Mouse (Mus musculus): ENCODE data around the gene Slc25a3. TPM values are rescaled to one million over a fixed set of nuclear protein-coding genes. Genes with fewer than 3 reads are reported as not detected.

Slc25a3 gene
- polyA plus RNA-seq, 1 experiment = 832 TPM

GRCm38 (mm10) chr10:91141564-91141963, 17.7 kb upstream of the Slc25a3 start:
- DNase-seq = peak; percentile 63
- H3K4me1 ChIP-seq (ENCODE audit: control insufficient read depth, insufficient read depth, low read length) = no peaks in the 10 kb centered on the region
- H3K36me3 ChIP-seq (ENCODE audit: control insufficient read depth, insufficient read depth, low read length) = no peaks in the 10 kb centered on the region; the same call in 1 of the 2 replicates
- H3K27ac ChIP-seq (ENCODE audit: insufficient read depth, low read depth, low read length) = no peak overlapping the region
- TF ChIP-seq CTCF (conservative IDR thresholded peaks at IDR 0.05; ENCODE audit: insufficient read depth, insufficient read length, low read depth, low read length) (peak; percentile 21; the same call in 1 of the 2 replicates), POLR2A (IDR thresholded peaks at IDR 0.05; ENCODE audit: low read depth, low read length) (no peak)
- no peaks in the 10 kb centered on the region for H3K27me3 ChIP-seq (replicated peaks; ENCODE audit: control insufficient read depth, insufficient read depth, low read length)
- no peak overlapping the region for H3K4me3 ChIP-seq (ENCODE audit: insufficient read depth, low read depth, low read length)
- 27% methylated on average over 2 of the region's 2 CpGs for WGBS

- Histone ChIP-seq H3K27me3 (replicated peaks; ENCODE audit: control insufficient read depth, insufficient read depth, low read length) (no peaks in the 10 kb centered on the region), H3K4me1 (ENCODE audit: control insufficient read depth, insufficient read depth, low read length) (no peaks in the 10 kb centered on the region), H3K4me3 (ENCODE audit: insufficient read depth, low read depth, low read length) (no peak overlapping the region), H3K36me3 (ENCODE audit: control insufficient read depth, insufficient read depth, low read length) (no peaks in the 10 kb centered on the region), H3K27ac (ENCODE audit: insufficient read depth, low read depth, low read length) (no peak overlapping the region)
- WGBS = 85% methylated on average over 14 of the region's 14 CpGs
- no peak for TF ChIP-seq CTCF (conservative IDR thresholded peaks at IDR 0.05; ENCODE audit: insufficient read depth, insufficient read length, low read depth, low read length)
- TF ChIP-seq POLR2A (IDR thresholded peaks at IDR 0.05; ENCODE audit: low read depth, low read length) = no peak
- no peak for DNase-seq
Observed at GRCm38 (mm10) chr10:91139148-91139766, 15.4 kb upstream of the Slc25a3 start.

- 72% methylated on average over 3 of the region's 3 CpGs for WGBS
- no peak for TF ChIP-seq CTCF (conservative IDR thresholded peaks at IDR 0.05; ENCODE audit: insufficient read depth, insufficient read length, low read depth, low read length)
- no peak for TF ChIP-seq POLR2A (IDR thresholded peaks at IDR 0.05; ENCODE audit: low read depth, low read length)
- Histone ChIP-seq H3K27ac (ENCODE audit: insufficient read depth, low read depth, low read length) (no peak overlapping the region), H3K36me3 (ENCODE audit: control insufficient read depth, insufficient read depth, low read length) (no peaks in the 10 kb centered on the region), H3K27me3 (replicated peaks; ENCODE audit: control insufficient read depth, insufficient read depth, low read length) (no peaks in the 10 kb centered on the region), H3K4me1 (ENCODE audit: control insufficient read depth, insufficient read depth, low read length) (no peaks in the 10 kb centered on the region), H3K4me3 (ENCODE audit: insufficient read depth, low read depth, low read length) (no peak overlapping the region)
- no peak for DNase-seq
Observed at GRCm38 (mm10) chr10:91138317-91138716, 14.5 kb upstream of the Slc25a3 start.

GRCm38 (mm10) chr10:91137400-91137799, 13.5 kb upstream of the Slc25a3 start:
- Histone ChIP-seq H3K4me3 (ENCODE audit: insufficient read depth, low read depth, low read length) (no peak overlapping the region), H3K27me3 (replicated peaks; ENCODE audit: control insufficient read depth, insufficient read depth, low read length) (no peaks in the 10 kb centered on the region), H3K36me3 (ENCODE audit: control insufficient read depth, insufficient read depth, low read length) (no peaks in the 10 kb centered on the region), H3K27ac (ENCODE audit: insufficient read depth, low read depth, low read length) (no peak overlapping the region), H3K4me1 (ENCODE audit: control insufficient read depth, insufficient read depth, low read length) (no peaks in the 10 kb centered on the region)
- WGBS = 73% methylated on average over 9 of the region's 9 CpGs
- DNase-seq = no peak
- TF ChIP-seq POLR2A (IDR thresholded peaks at IDR 0.05; ENCODE audit: low read depth, low read length) (no peak), CTCF (conservative IDR thresholded peaks at IDR 0.05; ENCODE audit: insufficient read depth, insufficient read length, low read depth, low read length) (no peak)

- 91% methylated on average over 7 of the region's 7 CpGs for whole genome bisulfite sequencing
- no peak overlapping the region for H3K27ac ChIP-seq (ENCODE audit: insufficient read depth, low read depth, low read length)
- H3K36me3 ChIP-seq (ENCODE audit: control insufficient read depth, insufficient read depth, low read length) = no peaks in the 10 kb centered on the region
- no peaks in the 10 kb centered on the region for H3K27me3 ChIP-seq (replicated peaks; ENCODE audit: control insufficient read depth, insufficient read depth, low read length)
- H3K4me3 ChIP-seq (ENCODE audit: insufficient read depth, low read depth, low read length) = no peak overlapping the region
- TF ChIP-seq POLR2A (IDR thresholded peaks at IDR 0.05; ENCODE audit: low read depth, low read length) (no peak), CTCF (conservative IDR thresholded peaks at IDR 0.05; ENCODE audit: insufficient read depth, insufficient read length, low read depth, low read length) (no peak)
- DNase-seq = no peak
- no peaks in the 10 kb centered on the region for H3K4me1 ChIP-seq (ENCODE audit: control insufficient read depth, insufficient read depth, low read length)
Observed at GRCm38 (mm10) chr10:91135302-91135972, 11.6 kb upstream of the Slc25a3 start.

GRCm38 (mm10) chr10:91131565-91131964, 7.7 kb upstream of the Slc25a3 start:
- Histone ChIP-seq H3K27ac (ENCODE audit: insufficient read depth, low read depth, low read length) (no peak overlapping the region), H3K4me3 (ENCODE audit: insufficient read depth, low read depth, low read length) (no peak overlapping the region), H3K27me3 (replicated peaks; ENCODE audit: control insufficient read depth, insufficient read depth, low read length) (no peaks in the 10 kb centered on the region), H3K4me1 (ENCODE audit: control insufficient read depth, insufficient read depth, low read length) (peaks cover 8% of the 10 kb centered on the region; the same call in 1 of the 2 replicates), H3K36me3 (ENCODE audit: control insufficient read depth, insufficient read depth, low read length) (no peaks in the 10 kb centered on the region)
- DNase-seq = no peak
- 98% methylated on average over 1 of the region's 1 CpGs for WGBS
- TF ChIP-seq POLR2A (IDR thresholded peaks at IDR 0.05; ENCODE audit: low read depth, low read length) = no peak
- TF ChIP-seq CTCF (conservative IDR thresholded peaks at IDR 0.05; ENCODE audit: insufficient read depth, insufficient read length, low read depth, low read length) = no peak

- no peak overlapping the region for H3K27ac ChIP-seq (ENCODE audit: insufficient read depth, low read depth, low read length)
- H3K4me3 ChIP-seq (ENCODE audit: insufficient read depth, low read depth, low read length) = no peak overlapping the region
- WGBS = 99% methylated on average over 3 of the region's 3 CpGs
Observed at GRCm38 (mm10) chr10:91130792-91131191, 6.9 kb upstream of the Slc25a3 start.

More at GRCm38 (mm10) chr10:91130792-91131191, 6.9 kb upstream of the Slc25a3 start:
- Histone ChIP-seq H3K4me1 (ENCODE audit: control insufficient read depth, insufficient read depth, low read length) (peaks cover 8% of the 10 kb centered on the region; the same call in 1 of the 2 replicates), H3K27me3 (replicated peaks; ENCODE audit: control insufficient read depth, insufficient read depth, low read length) (no peaks in the 10 kb centered on the region), H3K36me3 (ENCODE audit: control insufficient read depth, insufficient read depth, low read length) (no peaks in the 10 kb centered on the region)
- no peak for DNase-seq
- no peak for TF ChIP-seq CTCF (conservative IDR thresholded peaks at IDR 0.05; ENCODE audit: insufficient read depth, insufficient read length, low read depth, low read length)
- TF ChIP-seq POLR2A (IDR thresholded peaks at IDR 0.05; ENCODE audit: low read depth, low read length) = no peak
